Mouse (Mus musculus) kidney, embryonic 16.5 days (tissue): ENCODE data around the gene Rnf123. TPM values are rescaled to one million over a fixed set of nuclear protein-coding genes. Genes with fewer than 3 reads are reported as not detected.

Experiments
- ATAC-seq: fragments of 200-750 bp; cut with Nextera tagmentation; 2 replicates; pipeline ENCODE4 v1.8.0; 2017; ENCODE audit warnings: moderate TSS enrichment; ENCODE audit not compliant: low FRiP score, low TSS enrichment
- H3K27ac ChIP-seq: fragments of 300-500 bp; sonication (generic); 2 replicates; pipeline ENCODE4 v1.5.1; 2014; ENCODE audit warnings: low read length
- H3K27me3 ChIP-seq: fragments of 300-500 bp; sonication (generic); 2 replicates; pipeline ENCODE4 v1.6.1; 2014; ENCODE audit warnings: low read length, control low read depth, mixed read lengths; ENCODE audit not compliant: insufficient read depth
- H3K36me3 ChIP-seq: fragments of 300-500 bp; sonication (generic); 2 replicates; pipeline ENCODE4 v1.6.1; 2014; ENCODE audit warnings: low read length, control low read depth, mixed read lengths; ENCODE audit not compliant: insufficient read depth
- H3K4me1 ChIP-seq: fragments of 300-500 bp; sonication (generic); 2 replicates; pipeline ENCODE4 v1.6.1; 2014; ENCODE audit warnings: low read length, control low read depth, mixed read lengths; ENCODE audit not compliant: insufficient read depth
- H3K4me2 ChIP-seq: fragments of 300-500 bp; sonication (generic); replicated peaks from 2 replicates; pipeline ENCODE4 v1.6.1; 2014; ENCODE audit warnings: low read depth, low read length
- H3K4me3 ChIP-seq: fragments of 300-500 bp; sonication (generic); 2 replicates; pipeline ENCODE4 v1.5.1; 2014; ENCODE audit warnings: mild to moderate bottlenecking, low read length
- H3K9ac ChIP-seq: fragments of 300-500 bp; sonication (generic); replicated peaks from 2 replicates; pipeline ENCODE4 v1.6.1; 2014; ENCODE audit warnings: low read length
- H3K9me3 ChIP-seq: fragments of 300-500 bp; sonication (generic); 2 replicates; pipeline ENCODE4 v1.6.1; 2016; ENCODE audit warnings: low read length, control low read depth
- WGBS: fragments of 180-500 bp; shearing (Covaris S2); extraction: QIAGEN DNeasy Blood & Tissue Kit; methylation state at CpG from one replicate; pipeline ENCODE4 v1.1.7; 2014; 5-methylcytosine and 5-hydroxymethylcytosine counted together
- polyA plus RNA-seq: library from polyadenylated mRNA; unstranded; fragments of >200 nt; fragmentation: Nextera tagmentation; extraction: Ambion mirVana; gene quantifications from 2 replicates; pipeline ENCODE4 v1.2.1, GENCODE M21; 2015

The Rnf123 gene
- polyA plus RNA-seq, 1 experiment from 2014 or later, result 37.2 TPM

DNA sequence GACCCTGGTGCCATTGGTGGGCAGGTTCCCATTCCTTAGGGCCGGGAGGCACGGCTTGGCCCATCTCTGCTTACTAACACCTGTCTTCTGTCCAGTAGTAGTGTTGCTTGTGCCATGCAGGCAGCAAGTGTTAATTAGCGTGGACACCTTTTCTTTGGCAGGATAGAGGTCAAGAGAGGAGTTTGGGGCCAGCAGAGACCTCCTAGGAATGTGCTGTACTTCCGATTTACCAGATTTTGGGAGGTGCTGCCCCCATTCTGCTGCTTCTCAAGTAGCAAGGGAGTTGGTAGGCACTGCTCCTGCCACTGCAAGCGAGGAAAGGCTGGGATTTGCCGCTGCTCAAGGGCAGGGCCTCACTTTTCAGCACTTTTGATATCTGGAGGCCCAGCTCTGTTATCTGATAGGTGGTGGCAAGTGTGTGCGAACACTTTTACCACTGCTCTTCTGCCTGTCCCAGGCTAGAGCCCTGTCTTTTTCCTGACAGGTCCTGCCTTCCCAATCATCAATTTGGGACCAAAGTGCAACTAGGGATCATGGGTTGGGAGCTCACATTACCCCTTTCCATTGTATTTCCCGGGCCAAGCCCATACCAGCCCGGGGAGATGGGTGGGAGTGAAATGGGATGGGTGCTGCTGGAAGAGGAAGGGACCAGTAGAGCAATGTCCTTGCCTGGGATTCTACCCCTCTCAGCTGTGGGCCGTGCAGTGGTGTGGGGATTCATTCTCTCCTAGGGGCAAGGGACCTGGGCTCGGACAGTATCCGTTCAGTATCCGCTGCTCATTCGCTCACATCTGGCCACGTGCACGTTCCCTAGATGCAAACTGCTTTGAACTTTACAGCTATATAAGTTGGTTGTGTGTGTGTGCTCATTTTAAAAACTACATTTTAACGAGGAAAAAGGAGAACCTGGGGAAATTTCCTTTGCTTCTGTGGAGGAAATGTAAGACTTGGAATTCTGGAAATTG is 35.3 kb downstream of the Rnf123 start:
- Histone ChIP-seq H3K9ac (peak overlapping the region; percentile 62), H3K27me3 (no peaks in the 10 kb centered on the region), H3K4me1 (peaks cover 23% of the 10 kb centered on the region), H3K4me3 (peak overlapping the region; percentile 89), H3K36me3 (peaks cover 41% of the 10 kb centered on the region), H3K9me3 (no peaks in the 10 kb centered on the region), H3K27ac (peak overlapping the region; percentile 66), H3K4me2 (peak overlapping the region; percentile 90)
- ATAC-seq, result no peak
- 41% methylated on average over 17 of the region's 17 CpGs for WGBS

- ATAC-seq, result no peak
- H3K4me3 ChIP-seq, result no peak overlapping the region
- no peak overlapping the region for H3K9ac ChIP-seq
- H3K4me2 ChIP-seq, result no peak overlapping the region
- H3K27me3 ChIP-seq, result no peaks in the 10 kb centered on the region
- H3K9me3 ChIP-seq, result no peaks in the 10 kb centered on the region
- H3K27ac ChIP-seq, result no peak overlapping the region
- peaks cover 42% of the 10 kb centered on the region for H3K36me3 ChIP-seq
- WGBS, result 95% methylated on average over 4 of the region's 4 CpGs
- H3K4me1 ChIP-seq, result peaks cover 23% of the 10 kb centered on the region
Observed at GRCm38 (mm10) chr9:108046582-108046981, 36.6 kb downstream of the Rnf123 start.

GRCm38 (mm10) chr9:108044751-108045492 is 38.2 kb downstream of the Rnf123 start:
- 96% methylated on average over 8 of the region's 8 CpGs for WGBS
- no peak for ATAC-seq
- Histone ChIP-seq H3K4me3 (no peak overlapping the region), H3K36me3 (peaks cover 40% of the 10 kb centered on the region), H3K4me2 (no peak overlapping the region), H3K4me1 (peaks cover 16% of the 10 kb centered on the region), H3K9me3 (no peaks in the 10 kb centered on the region), H3K27me3 (no peaks in the 10 kb centered on the region), H3K27ac (no peak overlapping the region), H3K9ac (no peak overlapping the region)

- H3K9ac ChIP-seq, result no peak overlapping the region
- no peaks in the 10 kb centered on the region for H3K27me3 ChIP-seq
- peaks cover 30% of the 10 kb centered on the region for H3K36me3 ChIP-seq
- no peaks in the 10 kb centered on the region for H3K9me3 ChIP-seq
- H3K4me1 ChIP-seq, result no peaks in the 10 kb centered on the region
- H3K27ac ChIP-seq, result no peak overlapping the region
- ATAC-seq, result no peak
- H3K4me3 ChIP-seq, result no peak overlapping the region
- H3K4me2 ChIP-seq, result no peak overlapping the region
- 93% methylated on average over 2 of the region's 2 CpGs for WGBS
Observed at GRCm38 (mm10) chr9:108035331-108036156, 47.6 kb downstream of the Rnf123 start.

DNA sequence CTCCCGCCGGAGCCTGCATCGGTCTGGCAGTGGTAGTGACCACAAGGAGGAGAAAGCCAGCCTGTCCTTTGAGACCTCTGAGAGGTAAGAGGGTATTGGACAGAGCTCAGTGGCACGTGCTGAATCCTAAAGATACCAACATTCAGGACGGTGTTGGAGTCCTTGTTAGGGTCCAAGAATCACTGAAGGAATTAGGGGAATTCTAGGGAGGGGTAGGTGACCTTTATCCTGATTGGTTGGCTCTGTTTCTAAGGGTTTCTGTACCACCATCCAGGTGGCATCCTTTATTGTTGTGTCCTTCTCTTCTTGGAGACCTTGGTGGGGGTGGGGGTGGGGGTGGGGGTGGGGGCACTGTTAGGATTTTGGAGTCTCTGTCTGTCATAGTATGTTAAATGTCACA is 51.0 kb downstream of the Rnf123 start:
- no peaks in the 10 kb centered on the region for H3K27me3 ChIP-seq
- H3K9ac ChIP-seq, result no peak overlapping the region
- H3K4me3 ChIP-seq, result no peak overlapping the region
- peaks cover 32% of the 10 kb centered on the region for H3K36me3 ChIP-seq
- no peak overlapping the region for H3K4me2 ChIP-seq
- H3K9me3 ChIP-seq, result no peaks in the 10 kb centered on the region
- no peak for ATAC-seq
- 93% methylated on average over 5 of the region's 5 CpGs for WGBS
- H3K27ac ChIP-seq, result no peak overlapping the region
- H3K4me1 ChIP-seq, result no peaks in the 10 kb centered on the region

GRCm38 (mm10) chr9:108027867-108028266 is 55.3 kb downstream of the Rnf123 start:
- no peaks in the 10 kb centered on the region for H3K27me3 ChIP-seq
- no peaks in the 10 kb centered on the region for H3K4me1 ChIP-seq
- WGBS, result 94% methylated on average over 3 of the region's 3 CpGs
- H3K9ac ChIP-seq, result no peak overlapping the region
- H3K9me3 ChIP-seq, result no peaks in the 10 kb centered on the region
- no peak overlapping the region for H3K4me2 ChIP-seq
- no peak overlapping the region for H3K27ac ChIP-seq
- H3K36me3 ChIP-seq, result peaks cover 55% of the 10 kb centered on the region
- ATAC-seq, result no peak
- no peak overlapping the region for H3K4me3 ChIP-seq

- H3K4me1 ChIP-seq, result no peaks in the 10 kb centered on the region
- no peak overlapping the region for H3K9ac ChIP-seq
- no peaks in the 10 kb centered on the region for H3K27me3 ChIP-seq
- H3K9me3 ChIP-seq, result no peaks in the 10 kb centered on the region
- WGBS, result 89% methylated on average over 3 of the region's 3 CpGs
- no peak overlapping the region for H3K27ac ChIP-seq
- H3K36me3 ChIP-seq, result peaks cover 45% of the 10 kb centered on the region
- H3K4me2 ChIP-seq, result no peak overlapping the region
- H3K4me3 ChIP-seq, result no peak overlapping the region
- no peak for ATAC-seq
Observed at GRCm38 (mm10) chr9:108026584-108026983, 56.6 kb downstream of the Rnf123 start.

DNA sequence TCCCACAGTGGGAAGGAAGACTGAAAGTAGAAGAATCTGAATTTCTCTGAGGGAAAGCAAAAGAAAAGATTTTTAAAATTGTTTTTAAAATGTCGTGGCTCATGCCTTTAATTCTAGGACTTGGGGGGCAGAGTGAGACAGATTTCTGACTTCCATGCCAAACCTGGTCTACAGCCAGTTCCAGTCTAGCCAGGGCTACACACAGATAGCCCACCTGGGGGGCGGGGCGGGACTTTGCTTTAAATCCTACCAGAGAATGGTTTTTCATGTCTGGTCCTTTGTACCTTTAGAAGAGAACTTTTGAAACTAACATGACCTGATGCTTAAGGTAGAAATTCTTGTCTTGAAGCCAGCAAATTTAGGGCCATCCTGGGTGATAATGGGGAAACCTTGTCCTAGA is 59.9 kb downstream of the Rnf123 start:
- peaks cover 39% of the 10 kb centered on the region for H3K36me3 ChIP-seq
- no peaks in the 10 kb centered on the region for H3K4me1 ChIP-seq
- H3K9ac ChIP-seq, result no peak overlapping the region
- ATAC-seq, result no peak
- H3K9me3 ChIP-seq, result no peaks in the 10 kb centered on the region
- no peak overlapping the region for H3K4me3 ChIP-seq
- no peak overlapping the region for H3K27ac ChIP-seq
- H3K4me2 ChIP-seq, result no peak overlapping the region
- 95% methylated on average over 3 of the region's 3 CpGs for WGBS
- H3K27me3 ChIP-seq, result no peaks in the 10 kb centered on the region

DNA sequence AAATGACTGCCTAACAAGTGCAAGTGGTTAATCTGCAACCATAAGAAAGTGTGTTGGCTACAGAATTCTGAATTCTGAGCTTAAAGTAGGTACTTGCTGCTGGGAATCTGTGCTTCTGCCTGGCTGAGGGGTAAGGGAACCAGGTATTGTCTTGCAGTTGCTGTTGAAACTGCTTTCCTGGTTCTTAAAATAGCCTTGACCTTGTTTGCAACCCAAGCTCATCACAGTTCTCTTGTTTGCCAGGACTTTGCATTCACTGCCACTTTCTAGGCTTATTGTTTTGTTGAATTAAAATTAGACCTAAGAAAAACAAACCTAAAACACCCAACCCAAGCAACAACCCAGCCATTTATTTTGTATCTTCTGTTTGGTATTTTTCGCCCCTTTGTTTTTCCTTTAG is 62.4 kb downstream of the Rnf123 start:
- Histone ChIP-seq H3K4me3 (no peak overlapping the region), H3K4me2 (no peak overlapping the region), H3K27ac (no peak overlapping the region), H3K9me3 (no peaks in the 10 kb centered on the region), H3K4me1 (no peaks in the 10 kb centered on the region), H3K27me3 (no peaks in the 10 kb centered on the region), H3K36me3 (peaks cover 19% of the 10 kb centered on the region), H3K9ac (no peak overlapping the region)
- ATAC-seq, result no peak
- 93% methylated on average over 1 of the region's 1 CpGs for WGBS
